Mouse (Mus musculus) C2C12 (cell line): ENCODE measurements around the gene Smtnl1.

Experiments
- CTCF ChIP-seq: IDR thresholded peaks from one replicate; pipeline ENCODE4 v1.5.1; 2011; ENCODE audit not compliant: control insufficient read depth, insufficient read depth, insufficient read length
- MAX ChIP-seq: IDR thresholded peaks from one replicate; pipeline ENCODE4 v1.6.1; 2011; ENCODE audit warnings: mild to moderate bottlenecking, control low read depth
- MYOD1 ChIP-seq: IDR thresholded peaks from one replicate; pipeline ENCODE4 v1.6.1; 2011; ENCODE audit warnings: low read depth; ENCODE audit not compliant: control insufficient read depth, insufficient read length

- no peak for TF ChIP-seq MAX
- peak; percentile 28 for TF ChIP-seq CTCF
- TF ChIP-seq MYOD1: no peak
Measured at GRCm38 (mm10) chr2:84810886-84811577, 11.4 kb downstream of the Smtnl1 start.
